Mouse (Mus musculus) neural tube, embryonic 10.5 days (tissue): Measurements from ENCODE around the gene Myh3.
A peak's percentile ranks its signal among the peaks of the same experiment; 100 is the strongest.

Experiments
- DNase-seq: peaks from one replicate; pipeline ENCODE4 v3.0.0-alpha.2; 2017; ENCODE audit warnings: low spot score; ENCODE audit errors: extremely low spot score

The Myh3 gene

DNA sequence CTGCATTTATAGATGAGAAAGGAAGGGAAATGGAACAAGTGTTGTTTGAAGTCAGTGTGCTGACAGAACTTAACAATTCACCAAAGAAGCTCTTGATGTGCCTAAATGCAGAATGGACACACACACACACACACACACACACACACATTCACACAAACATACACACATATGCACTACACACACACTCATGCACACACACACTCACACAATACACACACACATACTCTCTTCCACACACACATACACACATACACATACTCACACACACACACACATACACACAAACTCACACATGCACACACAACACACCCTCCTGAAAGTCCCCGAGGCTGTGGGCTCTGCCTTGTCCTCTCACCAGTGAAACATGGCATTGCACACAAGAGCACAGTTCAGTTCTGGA lies 26.1 kb downstream of the Myh3 start:
- DNase-seq, result no peak

DNA sequence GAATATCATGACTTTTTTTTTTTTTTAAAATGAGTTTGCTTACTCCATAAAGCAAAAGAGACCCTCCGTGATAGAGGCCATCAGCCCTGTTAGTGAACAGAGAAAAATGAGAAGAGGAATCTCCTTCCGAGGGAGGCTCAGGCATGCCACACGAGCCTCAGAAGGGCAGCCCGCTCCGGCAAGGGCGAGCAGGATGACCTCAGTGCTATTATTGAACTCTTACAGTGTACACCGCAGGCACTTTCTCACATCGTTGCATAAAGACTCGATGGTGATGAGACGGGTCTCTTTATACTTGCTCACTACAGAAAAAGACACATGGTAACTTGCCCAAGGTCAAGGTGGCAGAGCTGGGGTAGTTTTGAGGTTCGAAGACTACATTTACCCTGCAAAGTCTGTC lies 26.6 kb downstream of the Myh3 start:
- DNase-seq, result no peak

DNA sequence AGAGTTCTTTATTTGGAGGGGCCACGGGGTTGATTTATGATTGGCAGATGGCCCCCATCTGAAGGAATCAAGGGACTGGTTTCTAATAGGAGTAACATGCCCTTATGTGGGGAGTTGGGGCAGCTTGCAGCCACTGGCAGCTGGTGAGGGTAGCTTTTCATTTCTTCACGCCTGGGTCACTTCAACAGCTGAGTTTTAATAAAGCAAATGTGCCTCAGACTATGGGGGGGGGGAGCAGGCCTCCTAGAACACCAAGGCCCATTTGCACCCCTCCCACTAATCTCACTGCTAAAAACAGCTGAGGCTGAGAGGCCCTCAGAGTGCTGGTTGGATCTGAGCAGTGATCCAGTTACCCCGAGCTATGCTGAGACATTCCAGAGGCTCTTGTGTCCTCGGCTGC lies 27.6 kb downstream of the Myh3 start:
- DNase-seq, result no peak

DNA sequence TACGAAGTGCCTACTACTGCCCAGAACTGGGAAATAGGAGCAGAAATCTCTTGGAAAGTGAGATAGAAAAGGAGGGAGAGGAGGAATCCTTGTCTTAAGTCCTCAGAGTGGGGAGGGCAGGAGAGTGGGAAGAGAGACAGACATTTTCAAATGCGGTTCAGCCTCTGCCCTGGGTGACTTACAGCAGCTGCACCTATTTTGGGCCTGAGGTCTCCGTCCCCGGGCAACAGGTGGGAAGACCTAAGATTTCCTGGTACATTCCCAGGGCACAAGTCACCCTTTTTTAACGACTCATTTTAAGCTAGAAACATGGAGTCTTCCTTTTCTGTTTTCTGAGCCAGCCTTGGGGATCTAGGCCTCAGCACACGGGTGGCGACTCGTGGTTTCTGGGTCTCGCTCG lies 28.9 kb downstream of the Myh3 start:
- DNase-seq, result no peak

DNA sequence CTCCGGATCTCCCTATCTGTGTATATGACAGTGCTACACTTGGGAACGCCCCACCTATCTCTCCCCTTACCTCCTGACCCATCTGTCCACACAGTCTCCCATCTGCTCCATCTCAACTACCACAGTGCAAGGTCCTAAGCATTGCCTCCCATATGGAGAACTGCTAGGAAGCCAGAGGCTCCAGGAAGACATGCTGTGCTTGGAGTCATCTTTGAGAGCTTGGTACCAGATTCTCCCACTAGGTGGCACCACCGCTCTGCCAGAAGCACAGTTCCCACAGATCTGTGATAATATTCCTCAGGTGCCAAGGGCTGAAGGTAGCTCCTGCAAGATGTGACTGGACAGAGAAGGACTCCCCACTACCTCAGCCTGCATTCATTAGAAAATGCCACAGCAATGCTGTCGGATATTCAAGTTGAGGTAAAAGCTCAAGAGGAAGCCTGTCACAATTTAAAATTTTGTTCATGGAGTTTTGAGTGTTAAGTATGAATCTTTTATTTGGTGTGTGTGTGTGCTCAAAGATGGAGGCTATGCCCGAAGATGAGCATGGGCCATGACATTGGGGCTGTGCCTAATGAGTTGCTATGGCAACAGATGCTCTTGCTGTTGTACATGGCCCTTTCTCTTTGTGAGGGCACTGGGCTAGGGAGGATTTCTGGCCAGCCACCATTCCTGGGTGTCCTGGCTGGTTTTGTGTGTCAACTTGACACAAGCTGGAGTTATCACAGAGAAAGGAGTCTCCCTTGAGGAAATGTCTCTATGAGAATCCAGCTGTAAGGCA lies 32.3 kb downstream of the Myh3 start:
- peak; percentile 70 for DNase-seq

DNA sequence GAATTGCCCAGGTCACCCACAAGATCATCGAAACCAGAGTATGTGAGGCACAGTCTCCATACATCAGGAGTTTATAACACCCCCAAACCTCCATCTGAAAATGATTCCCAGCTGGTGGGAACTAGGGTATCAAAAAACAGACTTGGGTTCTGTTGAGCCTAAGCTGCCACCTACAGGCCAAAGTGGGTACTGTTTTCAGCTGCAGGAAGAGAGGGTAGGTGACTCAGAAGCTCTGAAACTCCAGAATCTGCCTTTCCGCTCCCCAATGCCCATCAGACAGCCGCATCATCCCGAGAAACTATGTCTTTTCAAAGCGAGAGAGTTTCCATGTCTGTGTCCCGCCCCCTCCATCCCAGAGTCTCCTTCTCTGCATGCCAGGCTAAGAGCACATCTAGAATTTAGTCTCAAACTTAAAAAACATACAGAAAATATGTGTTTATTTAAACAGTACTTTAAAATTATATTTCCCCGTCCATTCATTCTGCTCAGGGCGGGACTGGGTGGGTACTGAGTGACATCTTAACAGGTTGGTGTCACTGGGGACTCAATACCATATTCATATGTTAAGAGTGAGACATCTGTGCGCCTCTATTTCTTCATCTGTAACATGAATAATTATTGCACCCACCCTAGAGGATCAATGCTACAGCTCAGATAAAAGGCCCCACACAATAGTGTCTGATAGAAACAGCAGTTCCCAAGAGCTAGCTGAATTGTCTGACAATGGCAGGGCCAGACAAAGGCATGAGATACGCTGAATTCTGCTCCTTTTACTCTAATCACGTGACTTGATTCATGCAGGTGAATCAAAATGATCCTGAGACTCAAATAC lies 34.1 kb downstream of the Myh3 start:
- peak; percentile 82 for DNase-seq

DNA sequence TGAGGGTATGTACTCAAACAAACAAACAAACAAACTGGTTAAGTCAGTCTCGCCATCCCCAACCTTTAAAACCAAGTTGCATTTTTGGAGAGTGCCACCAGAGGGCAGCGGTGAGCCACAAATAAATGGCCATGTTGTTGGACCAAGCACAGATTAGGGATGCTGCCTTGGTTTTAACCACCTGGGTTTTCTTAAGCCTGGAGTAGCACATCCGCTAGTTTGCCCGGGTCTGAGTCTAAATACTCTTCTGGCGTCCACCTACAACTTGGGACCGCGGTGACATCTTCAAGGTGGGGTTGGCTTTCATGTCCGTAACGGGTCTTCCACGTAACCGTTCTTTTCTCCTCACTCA lies 34.7 kb downstream of the Myh3 start:
- peak; percentile 82 for DNase-seq

DNA sequence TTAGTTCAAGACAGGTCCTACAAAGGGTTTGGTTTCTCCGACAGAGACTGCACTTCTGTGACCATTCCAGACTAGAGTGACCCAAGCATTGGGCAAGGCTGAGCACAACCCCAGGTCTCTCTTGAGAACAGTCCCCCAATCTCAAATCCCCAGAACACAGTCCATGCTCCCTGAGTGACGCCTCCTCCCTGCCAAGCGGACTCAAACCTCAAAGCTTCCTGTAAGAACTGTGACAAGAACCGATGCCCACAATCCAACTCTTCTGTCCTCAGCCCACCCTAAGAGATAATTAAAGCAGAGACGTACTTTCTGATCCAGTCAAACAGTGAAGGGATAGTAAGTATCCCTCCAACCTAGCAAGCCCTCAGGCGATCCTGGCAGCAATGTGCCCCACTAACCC lies 35.3 kb downstream of the Myh3 start:
- no peak for DNase-seq

DNA sequence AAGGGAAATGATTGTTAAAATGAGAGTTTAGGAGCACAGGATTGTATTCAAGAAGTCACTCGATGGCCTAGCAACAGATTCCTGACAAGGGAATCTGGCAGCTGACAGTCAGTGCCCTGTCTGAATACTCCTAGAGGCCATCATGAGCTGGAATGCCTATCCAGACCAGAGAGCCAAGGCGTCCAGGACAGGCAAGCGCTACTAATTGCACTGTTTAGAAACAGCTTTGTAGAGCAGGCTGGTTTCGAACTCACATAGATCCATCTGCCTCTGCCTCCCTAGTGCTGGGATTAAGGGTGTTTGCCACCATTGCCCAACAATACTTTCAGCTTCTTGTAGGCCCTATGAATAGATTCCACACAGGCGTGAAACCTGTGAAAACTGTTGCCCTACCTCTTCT lies 36.2 kb downstream of the Myh3 start:
- DNase-seq, result no peak

DNA sequence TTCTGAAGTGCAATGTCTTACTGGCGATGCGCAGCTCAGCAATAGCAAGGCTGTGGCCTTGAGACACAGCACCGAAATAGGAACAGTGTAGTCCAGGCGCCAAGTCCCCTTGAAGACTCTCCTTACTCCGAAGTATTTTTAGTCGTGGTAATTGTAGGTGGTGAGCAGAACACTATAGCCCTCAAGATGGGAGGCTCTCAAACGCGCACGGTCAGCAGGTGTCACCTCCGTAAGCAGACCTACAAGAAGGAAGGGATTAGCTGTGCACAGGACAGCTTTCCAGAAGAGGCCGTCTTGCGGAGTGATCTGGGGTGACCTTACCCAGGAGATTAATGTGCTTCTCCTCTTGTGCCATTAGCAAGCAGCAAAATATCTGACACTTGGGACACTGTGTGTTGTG lies 36.8 kb downstream of the Myh3 start:
- DNase-seq, result no peak

DNA sequence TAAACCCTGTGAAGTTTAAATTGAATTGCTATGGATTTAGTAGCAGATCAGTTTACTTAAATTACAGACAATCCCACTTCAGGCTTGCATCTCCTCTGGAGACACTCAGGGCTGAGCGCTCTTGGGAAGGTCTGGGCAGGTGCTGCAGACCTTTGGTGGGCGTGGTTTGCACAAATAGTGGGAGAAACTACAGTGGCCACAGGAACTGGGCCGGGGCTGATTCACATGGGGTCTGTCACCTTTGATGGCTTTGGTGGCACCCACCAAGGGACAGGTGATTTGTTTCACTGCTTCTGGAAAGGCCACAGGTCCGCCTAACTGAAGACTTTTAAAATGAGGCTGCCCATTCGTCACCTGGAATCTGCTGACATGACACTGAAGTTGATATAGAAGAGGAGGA lies 38.6 kb downstream of the Myh3 start:
- DNase-seq, result no peak

DNA sequence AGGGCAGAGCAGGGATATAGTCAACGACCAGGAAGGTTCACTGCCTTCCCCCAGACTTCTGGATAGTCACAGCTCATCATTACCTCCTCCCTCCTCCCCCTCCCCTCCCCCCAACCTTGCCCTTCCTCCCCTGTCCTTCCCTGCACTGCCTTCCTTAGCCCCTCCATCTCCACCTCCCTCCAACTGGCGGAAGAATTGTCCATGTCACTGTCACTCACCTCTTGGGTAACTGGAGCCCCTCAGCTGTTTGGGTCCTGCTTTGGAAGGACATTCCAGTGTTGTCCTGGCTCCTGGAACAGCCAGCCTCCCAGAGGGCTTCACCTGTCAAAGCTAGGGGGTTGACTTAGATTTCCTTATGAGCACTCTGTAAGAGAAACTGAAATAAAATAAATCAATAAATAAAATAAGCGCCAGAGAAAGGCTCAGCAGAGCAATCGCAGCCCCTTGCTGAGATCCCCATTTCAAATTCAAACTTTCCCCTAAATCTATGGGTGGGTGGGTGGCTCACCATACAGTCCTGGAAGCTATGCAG lies 41.5 kb downstream of the Myh3 start:
- DNase-seq, result no peak

DNA sequence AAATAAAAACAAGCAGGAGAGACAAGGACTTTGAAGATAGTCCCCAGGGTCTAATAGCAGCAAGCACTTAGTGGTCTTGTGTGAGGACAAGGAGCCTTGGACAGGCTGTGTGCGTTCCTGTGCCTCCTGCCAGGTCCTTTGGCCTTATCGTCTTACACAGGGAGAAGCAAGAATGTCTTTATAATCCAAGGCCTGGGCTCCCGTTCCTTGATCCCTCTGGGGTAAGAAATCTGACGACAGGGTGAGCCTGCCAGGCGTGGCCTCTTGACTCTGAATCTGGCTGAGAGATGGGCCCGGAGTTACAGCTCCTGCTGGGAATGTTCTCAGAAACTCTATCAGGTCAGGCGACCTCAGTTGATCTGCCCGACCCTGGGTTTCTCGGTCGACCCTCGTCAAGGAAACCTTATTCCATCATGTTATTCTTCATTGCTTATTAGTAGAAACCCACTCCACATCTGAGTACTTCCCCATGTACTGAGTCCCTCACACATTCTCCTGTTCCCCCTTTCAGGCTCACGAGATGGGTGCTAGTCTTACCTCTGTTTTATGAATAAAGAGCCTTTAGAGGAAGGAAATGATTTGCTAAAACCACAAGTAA lies 42.7 kb downstream of the Myh3 start:
- no peak for DNase-seq

DNA sequence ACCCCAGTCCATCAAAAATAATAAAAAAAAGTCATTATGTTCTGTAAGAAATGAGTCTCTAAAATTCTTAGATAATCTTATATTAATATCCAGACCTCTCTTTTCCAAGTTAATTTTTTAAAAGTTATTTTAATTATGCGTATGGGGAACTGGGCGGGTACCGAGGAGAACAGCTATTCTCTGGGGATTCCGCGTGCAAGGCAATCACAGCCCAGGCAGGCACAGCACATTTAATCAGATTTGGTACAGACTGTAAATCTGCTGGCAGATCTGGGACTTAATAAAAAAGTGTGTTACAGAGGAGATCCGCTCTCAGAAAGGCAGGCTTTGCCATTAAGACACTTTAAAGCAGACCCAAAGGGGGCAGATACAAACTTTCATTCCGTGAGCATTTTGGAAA lies 46.8 kb downstream of the Myh3 start:
- DNase-seq, result no peak

DNA sequence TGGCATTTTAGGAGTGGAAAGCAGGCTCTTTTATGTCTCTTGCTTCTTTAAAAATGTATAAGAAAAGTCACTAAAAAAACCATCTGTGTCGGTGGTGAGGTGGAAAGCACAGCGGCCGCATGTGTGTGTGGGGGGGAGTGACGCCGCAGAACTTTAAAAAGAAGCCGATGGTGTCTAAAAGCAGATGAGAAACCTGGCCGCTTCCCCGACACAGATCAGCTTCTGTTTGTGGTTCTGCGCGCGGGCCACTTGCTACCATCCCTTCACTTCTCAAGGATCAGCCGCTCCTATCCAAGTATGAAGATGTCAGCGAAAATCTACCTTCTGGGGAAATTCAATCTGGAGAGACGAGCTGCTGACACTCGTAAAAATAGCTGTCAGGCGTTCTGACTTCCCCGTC lies 47.3 kb downstream of the Myh3 start:
- DNase-seq, result no peak

DNA sequence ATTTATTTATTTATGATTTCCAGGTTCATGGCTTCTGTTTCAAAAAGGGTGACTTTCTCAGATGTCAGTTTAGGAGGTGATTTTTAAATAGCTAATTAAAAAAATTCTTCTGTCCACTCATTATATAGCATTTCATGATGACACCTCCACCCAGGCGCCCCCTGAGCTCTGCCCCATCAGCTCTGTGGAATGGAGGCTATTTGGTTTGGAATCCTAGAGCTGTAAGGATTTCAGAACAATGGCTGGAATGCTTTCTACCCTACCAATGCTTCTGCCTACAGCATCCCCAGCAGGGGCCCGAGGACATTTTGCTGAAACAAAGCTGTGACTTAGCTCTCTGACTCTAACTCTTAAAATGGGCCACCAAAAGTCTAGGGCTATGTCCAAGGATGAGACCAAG lies 55.4 kb downstream of the Myh3 start:
- DNase-seq, result no peak

DNA sequence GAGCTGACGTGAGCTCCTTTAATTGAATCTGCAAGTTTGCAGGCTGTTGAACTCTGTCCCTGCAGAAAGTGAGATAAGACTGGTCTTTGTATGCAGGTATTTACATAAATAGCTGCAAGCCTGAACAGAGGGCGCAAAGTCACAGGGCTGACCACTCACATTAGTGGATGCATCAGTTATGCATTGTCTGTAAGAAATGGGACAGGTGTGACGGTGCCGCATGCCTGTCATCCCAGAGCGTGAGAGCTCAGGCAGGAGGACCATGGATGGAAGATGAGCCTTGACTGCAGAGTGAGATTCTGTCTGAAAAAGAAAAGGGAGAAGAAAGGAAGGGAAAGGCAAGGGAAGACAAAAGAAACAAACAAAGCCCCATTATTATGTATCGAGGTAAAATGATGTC lies 56.6 kb downstream of the Myh3 start:
- no peak for DNase-seq

DNA sequence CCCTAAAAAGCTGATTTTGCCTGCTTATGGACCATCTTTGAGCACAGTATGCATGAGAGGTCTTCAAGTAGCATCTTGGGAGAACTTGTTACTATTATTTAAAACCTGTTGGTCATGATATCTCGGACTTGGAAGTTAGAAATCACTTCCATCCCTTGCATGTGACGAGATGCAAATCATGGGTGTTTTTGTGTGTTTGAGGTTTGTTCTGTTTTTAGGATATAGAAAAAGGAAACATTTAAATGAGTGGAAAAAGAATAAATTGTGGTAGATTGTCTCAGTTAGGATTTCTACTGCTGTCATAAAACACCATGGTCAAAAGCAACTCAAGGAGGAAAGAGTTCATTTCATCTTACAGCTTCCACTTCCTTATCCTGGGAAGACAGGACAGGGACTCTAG lies 57.4 kb downstream of the Myh3 start:
- no peak for DNase-seq

DNA sequence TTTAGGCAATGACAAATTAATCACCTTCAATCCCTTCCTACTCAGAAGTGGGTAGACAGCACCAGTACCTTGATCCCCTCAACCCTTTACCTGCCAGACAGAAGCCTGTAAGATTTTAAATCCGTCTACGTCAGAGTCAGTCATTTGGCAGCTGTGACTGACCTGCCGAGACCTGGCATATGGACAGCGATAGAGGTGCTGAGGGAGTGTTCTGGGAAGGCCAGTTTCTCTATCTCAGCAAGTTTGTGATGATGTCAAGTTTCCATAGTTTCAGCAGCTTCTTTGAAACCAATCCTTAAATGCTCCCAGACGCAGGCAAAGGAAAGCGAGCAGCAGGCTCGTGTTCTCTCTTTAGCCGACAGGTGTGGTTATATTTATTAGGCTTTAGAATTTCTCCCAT lies 61.5 kb downstream of the Myh3 start:
- no peak for DNase-seq

DNA sequence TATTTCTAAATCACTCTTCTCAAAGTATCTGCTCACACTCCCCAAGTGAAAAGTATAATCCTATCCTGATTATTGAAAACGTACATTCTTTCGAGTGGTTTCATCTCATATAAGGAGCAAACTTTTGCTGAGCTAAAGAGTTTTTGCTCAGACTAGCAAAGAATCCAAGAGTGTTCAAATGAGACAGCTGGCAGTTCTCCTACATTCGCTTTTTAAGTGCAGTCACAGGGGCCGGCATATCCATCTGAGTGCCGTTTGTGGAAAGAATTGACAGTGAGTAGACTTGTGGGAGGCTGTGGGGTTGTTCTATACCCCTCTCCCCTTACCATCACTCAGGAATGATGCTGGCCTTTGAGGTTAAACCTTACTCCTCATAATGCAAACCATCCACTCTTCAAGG lies 62.1 kb downstream of the Myh3 start:
- DNase-seq, result no peak

DNA sequence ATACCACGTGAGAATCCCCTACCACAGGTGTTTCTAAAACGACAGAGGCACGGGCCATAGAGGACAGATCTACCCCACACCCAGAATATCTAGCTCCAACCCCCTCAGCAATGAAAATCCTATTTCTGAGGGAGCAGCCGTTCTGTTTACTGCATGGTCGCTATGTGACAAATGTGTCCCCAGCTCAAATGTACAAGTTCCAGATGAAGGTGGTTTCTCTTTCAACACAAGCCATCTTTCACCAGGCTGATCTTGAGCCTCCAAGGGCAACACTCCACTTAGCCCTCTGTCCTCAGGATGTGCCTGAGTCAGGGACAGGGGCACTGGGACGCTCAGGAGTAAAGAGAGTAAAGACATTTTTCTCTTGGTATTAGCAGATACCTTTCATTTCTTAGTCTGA lies 62.9 kb downstream of the Myh3 start:
- no peak for DNase-seq

DNA sequence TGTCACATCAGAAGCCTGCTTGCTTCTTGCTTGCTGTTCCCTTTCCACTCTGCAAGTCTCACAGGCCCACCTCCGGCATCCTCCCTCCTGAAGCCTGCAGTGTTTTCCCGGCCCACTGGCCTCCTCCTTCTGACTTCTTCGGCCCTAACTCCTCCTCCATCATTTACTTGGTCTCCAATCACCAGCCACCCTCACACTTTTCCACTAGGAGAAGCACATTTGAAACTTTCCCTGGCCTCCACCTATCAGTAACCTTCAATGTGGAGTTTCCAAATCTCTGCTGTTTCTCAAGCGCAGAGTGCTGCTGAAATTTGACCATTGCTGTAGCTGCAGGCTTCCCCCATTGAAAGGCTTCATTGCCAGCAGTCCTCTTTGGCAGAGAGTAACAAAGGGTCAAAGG lies 63.9 kb downstream of the Myh3 start:
- no peak for DNase-seq
